Mouse (Mus musculus): ENCODE data around the gene Ino80d. TPM values are rescaled to one million over a fixed set of nuclear protein-coding genes. Genes with fewer than 3 reads are reported as not detected.

Gene Ino80d
- polyA plus RNA-seq (2017; shearing (Covaris generic)): 22.1 TPM

DNA sequence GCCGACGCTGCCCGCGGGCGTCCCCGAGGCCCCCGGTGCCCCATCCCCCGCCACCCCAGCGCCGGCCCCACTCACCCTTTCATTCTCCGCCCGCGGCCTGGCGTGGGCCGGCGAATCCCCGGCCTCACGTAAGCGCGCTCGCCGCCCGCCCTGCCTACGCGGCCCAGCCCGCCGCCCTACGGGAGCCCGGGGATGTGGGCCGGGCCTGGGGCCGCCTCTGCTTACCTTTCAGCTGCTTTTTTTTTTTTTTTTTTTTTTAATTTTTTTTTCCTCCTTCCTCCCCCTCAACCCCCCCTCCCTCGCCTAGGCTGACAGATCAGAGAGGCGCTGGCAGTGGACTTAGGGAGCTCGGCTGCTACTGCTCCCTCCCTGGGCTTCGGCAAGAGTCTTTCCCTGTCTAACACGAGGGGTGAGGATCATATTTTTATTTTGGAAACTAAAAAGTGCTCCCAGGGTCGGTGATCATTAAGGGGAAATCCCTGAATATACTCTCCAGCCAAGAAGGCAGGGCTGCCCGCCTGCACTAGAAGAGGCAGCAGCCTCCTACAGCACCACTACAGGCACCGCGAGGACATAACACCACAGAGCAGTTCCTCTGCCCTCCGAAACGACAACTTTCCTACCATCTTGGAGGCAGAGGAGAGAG lies at the start of gene Ino80d:
Ino80d (minus strand) TSS at position 532 of the 646 bp plus-strand sequence.

Other genes with a start within 250 kb of the Ino80d start
- gene Eef1b2, start 62.2 kb upstream of the Ino80d start, polyA plus RNA-seq (2017; shearing (Covaris generic)): 411 TPM
- gene Ndufs1, start 62.2 kb upstream of the Ino80d start, polyA plus RNA-seq (2017; shearing (Covaris generic)): 112 TPM
- not detected for gene Gpr1, start 99.9 kb upstream of the Ino80d start, polyA plus RNA-seq (2017; shearing (Covaris generic))
- gene Zdbf2, start 158.6 kb upstream of the Ino80d start, polyA plus RNA-seq (2017; shearing (Covaris generic)): 0.01 TPM